8 mouse cellular contexts compared by ENCODE assay signal in the genomic region with DNA sequence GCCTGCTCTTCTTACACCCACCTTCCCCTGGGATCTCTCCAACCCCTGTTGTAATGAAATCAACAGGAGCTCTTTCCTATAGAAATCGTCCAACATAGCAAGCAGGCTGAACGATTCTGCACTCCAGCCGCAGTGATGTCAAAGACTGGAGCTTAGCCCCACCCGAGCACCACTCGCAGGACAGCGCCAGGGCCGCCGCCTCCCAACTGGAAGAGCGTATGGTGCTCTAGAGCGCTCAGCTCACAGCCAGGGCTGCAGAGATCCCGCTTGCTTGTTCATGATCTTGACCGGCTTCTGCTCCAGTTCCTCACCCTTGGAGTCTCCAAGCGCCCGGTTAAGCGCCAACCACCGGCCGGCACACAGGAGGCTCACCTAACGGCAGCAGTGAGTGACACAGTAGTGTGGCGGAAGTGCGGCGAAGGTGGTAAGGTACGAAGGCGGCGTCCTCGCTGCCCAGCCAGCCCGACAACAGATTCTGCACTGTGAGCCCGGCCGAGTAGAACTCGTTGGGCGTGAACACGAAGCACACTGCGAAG. TPM values are rescaled to one million over a fixed set of nuclear protein-coding genes. Genes with fewer than 3 reads are reported as not detected.
DNase-seq lines count a peak whose midpoint lies in the region; ATAC-seq and TF ChIP-seq lines count a peak whose summit lies in the region.

No protein-coding gene starts in this region.

- ATAC-seq in lung, embryonic 14.5 days (ENCODE audit: insufficient read depth), result peak; percentile 23
- ATAC-seq in hindbrain, embryonic 13.5 days (ENCODE audit: low FRiP score), result peak; percentile 18

- DNase-seq in lung, embryonic 14.5 days, result no peak
- no peak for DNase-seq in lung, postnatal 4 days
- DNase-seq in c-Kit-positive CD71-negative TER-119-negative erythroid progenitor cells, embryonic 14.5 days (ENCODE audit: low read depth), result peak; percentile 72
- no peak for DNase-seq in ovary, postnatal 36 days (ENCODE audit: low spot score)
- no peak for DNase-seq in ovary, postnatal 14 days (ENCODE audit: low spot score)
- no peak for DNase-seq in urinary bladder, postnatal 36 days (ENCODE audit: low spot score in 2 of 2)

- H3K36me3 ChIP-seq in lung, embryonic 14.5 days (ENCODE audit: insufficient read depth), result peaks cover 47% of the 10 kb centered on the region
- H3K36me3 ChIP-seq in hindbrain, embryonic 13.5 days, result peaks cover 26% of the 10 kb centered on the region
- peaks cover 53% of the 10 kb centered on the region for H3K36me3 ChIP-seq in megakaryocyte, embryonic 14.5 days (replicated peaks; ENCODE audit: low read length)

- H3K9me3 ChIP-seq in lung, embryonic 14.5 days (ENCODE audit: low read depth, low read length), result no peaks in the 10 kb centered on the region
- H3K9me3 ChIP-seq in hindbrain, embryonic 13.5 days, result no peaks in the 10 kb centered on the region
- H3K9me3 ChIP-seq in megakaryocyte, embryonic 14.5 days, result no peaks in the 10 kb centered on the region

- H3K27me3 ChIP-seq in lung, embryonic 14.5 days (ENCODE audit: insufficient read depth, low read length), result no peaks in the 10 kb centered on the region
- no peaks in the 10 kb centered on the region for H3K27me3 ChIP-seq in hindbrain, embryonic 13.5 days
- H3K27me3 ChIP-seq in megakaryocyte, embryonic 14.5 days (replicated peaks), result no peaks in the 10 kb centered on the region

- no peak for TF ChIP-seq CTCF in lung, embryonic 14.5 days (IDR thresholded peaks at IDR 0.05; ENCODE audit: low read depth)

- H3K27ac ChIP-seq in lung, embryonic 14.5 days (ENCODE audit: low read depth), result peak overlapping the region; percentile 93
- peak overlapping the region; percentile 98 for H3K27ac ChIP-seq in hindbrain, embryonic 13.5 days

- H3K4me2 ChIP-seq in lung, embryonic 14.5 days, result peak overlapping the region; percentile 83
- H3K4me2 ChIP-seq in hindbrain, embryonic 13.5 days, result peak overlapping the region; percentile 95

- under 1% methylated on average over 32 of the region's 32 CpGs for WGBS in lung, embryonic 14.5 days
- WGBS in hindbrain, embryonic 13.5 days, result 1% methylated on average over 32 of the region's 32 CpGs

- peak overlapping the region; percentile 87 for H3K4me3 ChIP-seq in lung, embryonic 14.5 days (ENCODE audit: low read depth, low read length)
- peak overlapping the region; percentile 70 for H3K4me3 ChIP-seq in hindbrain, embryonic 13.5 days
- H3K4me3 ChIP-seq in megakaryocyte, embryonic 14.5 days (replicated peaks), result peak overlapping the region; percentile 100

- peaks cover 7% of the 10 kb centered on the region; the same call in 1 of the 2 replicates for H3K4me1 ChIP-seq in lung, embryonic 14.5 days (ENCODE audit: insufficient read depth)
- H3K4me1 ChIP-seq in hindbrain, embryonic 13.5 days (replicated peaks), result peaks cover 43% of the 10 kb centered on the region
- H3K4me1 ChIP-seq in megakaryocyte, embryonic 14.5 days, result peaks cover 75% of the 10 kb centered on the region

- H3K9ac ChIP-seq in lung, embryonic 14.5 days, result peak overlapping the region; percentile 75
- peak overlapping the region; percentile 85 for H3K9ac ChIP-seq in hindbrain, embryonic 13.5 days

RNA-seq across cellular contexts. Expression of a gene that starts 0.6 kb away (rescaled TPM):
- polyA plus RNA-seq in lung, embryonic 14.5 days (2014; fragmentation: Nextera tagmentation; extraction: Ambion mirVana), result 254 and 261 TPM in 2 replicates
- polyA plus RNA-seq in hindbrain, embryonic 13.5 days (2015; fragmentation: Nextera tagmentation; extraction: Ambion mirVana), result 48.8 and 57.0 TPM in 2 replicates
- polyA plus RNA-seq in megakaryocyte, embryonic 14.5 days (2012; ENCODE audit: insufficient read depth, low replicate concordance), result 4.6 and 33.1 TPM in 2 replicates

RNA-seq across cellular contexts. Expression of a gene that starts 0.9 kb away (rescaled TPM):
- 38.3 and 39.7 TPM in 2 replicates for polyA plus RNA-seq in lung, embryonic 14.5 days (2014; fragmentation: Nextera tagmentation; extraction: Ambion mirVana)
- 28.2 and 28.7 TPM in 2 replicates for polyA plus RNA-seq in hindbrain, embryonic 13.5 days (2015; fragmentation: Nextera tagmentation; extraction: Ambion mirVana)
- polyA plus RNA-seq in megakaryocyte, embryonic 14.5 days (2012; ENCODE audit: insufficient read depth, low replicate concordance), result 5.7 and 19.6 TPM in 2 replicates

RNA-seq across cellular contexts. Expression of a gene that starts 4.9 kb away (rescaled TPM):
- 265 and 275 TPM in 2 replicates for polyA plus RNA-seq in lung, embryonic 14.5 days (2014; fragmentation: Nextera tagmentation; extraction: Ambion mirVana)
- 126 and 130 TPM in 2 replicates for polyA plus RNA-seq in hindbrain, embryonic 13.5 days (2015; fragmentation: Nextera tagmentation; extraction: Ambion mirVana)
- 14.6 and 43.9 TPM in 2 replicates for polyA plus RNA-seq in megakaryocyte, embryonic 14.5 days (2012; ENCODE audit: insufficient read depth, low replicate concordance)

RNA-seq across cellular contexts. Expression of a gene that starts 27.6 kb away (rescaled TPM):
- polyA plus RNA-seq in lung, embryonic 14.5 days (2014; fragmentation: Nextera tagmentation; extraction: Ambion mirVana), result 0.26 and 0.31 TPM in 2 replicates
- 0.86 and 0.87 TPM in 2 replicates for polyA plus RNA-seq in hindbrain, embryonic 13.5 days (2015; fragmentation: Nextera tagmentation; extraction: Ambion mirVana)
- not detected in 2 replicates for polyA plus RNA-seq in megakaryocyte, embryonic 14.5 days (2012; ENCODE audit: insufficient read depth, low replicate concordance)

RNA-seq across cellular contexts. Expression of a gene that starts 27.9 kb away (rescaled TPM):
- 63.5 and 64.4 TPM in 2 replicates for polyA plus RNA-seq in lung, embryonic 14.5 days (2014; fragmentation: Nextera tagmentation; extraction: Ambion mirVana)
- polyA plus RNA-seq in hindbrain, embryonic 13.5 days (2015; fragmentation: Nextera tagmentation; extraction: Ambion mirVana), result 35.8 and 37.2 TPM in 2 replicates
- polyA plus RNA-seq in megakaryocyte, embryonic 14.5 days (2012; ENCODE audit: insufficient read depth, low replicate concordance), result 54.8 and 80.4 TPM in 2 replicates
